Mouse (Mus musculus) urinary bladder, adult 2 months (tissue): Measurements from ENCODE around the gene Yipf1. TPM values are rescaled to one million over a fixed set of nuclear protein-coding genes. Genes with fewer than 3 reads are reported as not detected.

Experiments used
- DNase-seq: peaks from one replicate; pipeline ENCODE4 v3.0.0; 2022; ENCODE audit warnings: low spot score
- polyA plus RNA-seq: library from polyadenylated mRNA; depleted of rRNA; stranded (reverse); fragments of >200 nt; gene quantifications from 2 replicates; pipeline ENCODE4 v1.2.3, GENCODE M21; 2012; rRNA removed

Yipf1 gene
- polyA plus RNA-seq, 1 experiment = 60.1 TPM

GRCm38 (mm10) chr4:107372304-107372703 lies 58.1 kb downstream of the Yipf1 start:
- no peak for DNase-seq

- DNase-seq = no peak
These were observed 60.5 kb downstream of the Yipf1 start for GRCm38 (mm10) chr4:107374677-107375076.

- DNase-seq = no peak
These were observed 64.8 kb downstream of the Yipf1 start for GRCm38 (mm10) chr4:107378954-107379353.

- no peak for DNase-seq
These were observed 66.7 kb downstream of the Yipf1 start for GRCm38 (mm10) chr4:107380871-107381270.

GRCm38 (mm10) chr4:107387038-107387437 lies 72.9 kb downstream of the Yipf1 start:
- DNase-seq = no peak

GRCm38 (mm10) chr4:107387465-107387864 lies 73.3 kb downstream of the Yipf1 start:
- no peak for DNase-seq

- no peak for DNase-seq
These were observed 74.1 kb downstream of the Yipf1 start for GRCm38 (mm10) chr4:107388291-107388690.

- no peak for DNase-seq
These were observed 75.2 kb downstream of the Yipf1 start for GRCm38 (mm10) chr4:107389345-107389744.

GRCm38 (mm10) chr4:107393771-107394170 lies 79.6 kb downstream of the Yipf1 start:
- DNase-seq = no peak

Other genes starting within 250 kb of the Yipf1 start
- gene Mrpl37, start 247.5 kb upstream of the Yipf1 start, polyA plus RNA-seq = 60.0 and 64.9 TPM in 2 replicates
- gene Cyb5rl, start 247.4 kb upstream of the Yipf1 start, polyA plus RNA-seq = 13.8 and 18.0 TPM in 2 replicates
- gene Cdcp2, start 217.5 kb upstream of the Yipf1 start, polyA plus RNA-seq = not detected in 2 replicates
- gene Tmem59, start 136.0 kb upstream of the Yipf1 start, polyA plus RNA-seq = 287 and 337 TPM in 2 replicates
- 12.9 and 15.3 TPM in 2 replicates for gene Tceanc2, start 135.2 kb upstream of the Yipf1 start, polyA plus RNA-seq
- 0.12 and 0.21 TPM in 2 replicates for gene Ldlrad1, start 105.2 kb upstream of the Yipf1 start, polyA plus RNA-seq
- gene Lrrc42, start 60.8 kb upstream of the Yipf1 start, polyA plus RNA-seq = 20.9 and 23.7 TPM in 2 replicates
- gene Hspb11, start 60.8 kb upstream of the Yipf1 start, polyA plus RNA-seq = 22.0 and 22.7 TPM in 2 replicates
- not detected in 2 replicates for gene Dio1, start 7.2 kb upstream of the Yipf1 start, polyA plus RNA-seq
- gene Ndc1, start 53.4 kb downstream of the Yipf1 start, polyA plus RNA-seq = 5.2 and 5.6 TPM in 2 replicates
- 0.12 and 0.43 TPM in 2 replicates for gene Glis1, start 120.2 kb downstream of the Yipf1 start, polyA plus RNA-seq